Mouse (Mus musculus) spleen, adult 2 months (tissue): Measurements from ENCODE around the gene Gfod1.

Experiments
- CTCF ChIP-seq: fragments of 200-500 bp; IDR thresholded peaks from 2 replicates; pipeline ENCODE4 v1.5.1; 2011; ENCODE audit warnings: mild to moderate bottlenecking, inconsistent platforms; ENCODE audit not compliant: insufficient read depth, insufficient read length, insufficient replicate concordance; ENCODE audit errors: extremely low read depth
- POLR2A ChIP-seq: fragments of 200-500 bp; IDR thresholded peaks from 2 replicates; pipeline ENCODE4 v1.6.1; 2011; ENCODE audit warnings: low read depth, low read length, inconsistent platforms

- TF ChIP-seq POLR2A (no peak), CTCF (no peak)
Measured at GRCm38 (mm10) chr13:43270220-43270597, 33.8 kb downstream of the Gfod1 start.
